Mouse (Mus musculus): ENCODE results near the gene P2ry10b.

- TF ChIP-seq CTCF (conservative IDR thresholded peaks at IDR 0.05; ENCODE audit: low read length) (no peak), NANOG (IDR thresholded peaks at IDR 0.05; ENCODE audit: borderline replicate concordance, low read length) (no peak)
These were observed 5.5 kb upstream of the P2ry10b start for GRCm38 (mm10) chrX:107143184-107143583.
